Mouse (Mus musculus) embryonic facial prominence, embryonic 14.5 days (tissue): ENCODE measurements around the gene Atg14. TPM values are rescaled to one million over a fixed set of nuclear protein-coding genes. Genes with fewer than 3 reads are reported as not detected.
"Not testable (repeated sequence)": the region's sequence is repeated elsewhere in the genome, so short reads cannot be mapped to it uniquely, and the experiment has no call there.

ENCODE experiments used
- ATAC-seq: fragments of 200-750 bp; cut with Nextera tagmentation; 2 replicates; pipeline ENCODE4 v1.8.0; 2017; ENCODE audit warnings: low read depth, moderate number of reproducible peaks, moderate TSS enrichment
- DNase-seq: peaks from one replicate; pipeline ENCODE4 v3.0.0-alpha.2; 2015; ENCODE audit warnings: low spot score
- H3K27ac ChIP-seq: fragments of 300-500 bp; sonication (generic); replicated peaks from 2 replicates; pipeline ENCODE4 v1.5.1; 2014; ENCODE audit warnings: low read depth, mild to moderate bottlenecking, low read length, moderate library complexity
- H3K27me3 ChIP-seq: fragments of 300-500 bp; sonication (generic); replicated peaks from 2 replicates; pipeline ENCODE4 v1.6.1; 2014; ENCODE audit warnings: low read length; ENCODE audit not compliant: control insufficient read depth, insufficient read depth
- H3K36me3 ChIP-seq: fragments of 300-500 bp; sonication (generic); 2 replicates; pipeline ENCODE4 v1.6.1; 2014; ENCODE audit warnings: low read length, mixed read lengths; ENCODE audit not compliant: control insufficient read depth, insufficient read depth
- H3K4me1 ChIP-seq: fragments of 300-500 bp; sonication (generic); 2 replicates; pipeline ENCODE4 v1.6.1; 2014; ENCODE audit warnings: antibody characterized with exemption, low read length; ENCODE audit not compliant: control insufficient read depth, insufficient read depth
- H3K4me2 ChIP-seq: fragments of 300-500 bp; sonication (generic); 2 replicates; pipeline ENCODE4 v1.6.1; 2014; ENCODE audit warnings: low read depth, mild to moderate bottlenecking, low read length, moderate library complexity, mixed read lengths
- H3K4me3 ChIP-seq: fragments of 300-500 bp; sonication (generic); 2 replicates; pipeline ENCODE4 v1.5.1; 2014; ENCODE audit warnings: low read depth, mild to moderate bottlenecking, low read length
- H3K9ac ChIP-seq: fragments of 300-500 bp; sonication (generic); 2 replicates; pipeline ENCODE4 v1.6.1; 2014; ENCODE audit warnings: low read depth, mild to moderate bottlenecking, low read length, moderate library complexity, mixed read lengths
- H3K9me3 ChIP-seq: fragments of 300-500 bp; sonication (generic); 2 replicates; pipeline ENCODE4 v1.6.1; 2016; ENCODE audit warnings: low read length; ENCODE audit not compliant: control insufficient read depth
- WGBS: fragments of 180-500 bp; shearing (Covaris S2); extraction: QIAGEN DNeasy Blood & Tissue Kit; methylation state at CpG from one replicate; pipeline ENCODE4 v1.1.7; 2014; 5-methylcytosine and 5-hydroxymethylcytosine counted together
- polyA plus RNA-seq: library from polyadenylated mRNA; unstranded; fragments of >200 nt; fragmentation: Nextera tagmentation; extraction: Ambion mirVana; gene quantifications from 2 replicates; pipeline ENCODE4 v1.2.1, GENCODE M21; 2014

Gene Atg14
- polyA plus RNA-seq, 1 experiment from 2014 or later, result 12.5 TPM

DNA sequence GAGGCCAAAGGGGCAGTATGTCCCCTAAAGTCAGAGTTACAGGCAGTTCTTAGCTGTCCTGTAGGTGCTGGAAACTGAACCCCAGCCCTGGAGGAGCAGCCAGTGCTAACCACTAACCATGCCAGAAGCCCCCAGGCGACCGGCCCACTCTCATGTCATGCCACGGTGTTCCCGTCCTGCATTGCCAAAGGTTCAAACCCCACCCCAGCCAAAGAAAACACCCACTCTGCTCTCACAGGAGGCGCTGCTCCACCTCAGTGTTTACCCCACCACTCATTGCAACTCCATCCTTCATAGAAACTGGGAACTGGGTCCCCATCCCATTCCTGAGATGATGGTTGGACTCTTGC lies 36.3 kb downstream of the Atg14 start:
- Histone ChIP-seq H3K9ac (no peak overlapping the region), H3K9me3 (no peaks in the 10 kb centered on the region), H3K4me1 (0 out of 2 replicates have a peak, but pooled peaks cover 4% of the 10 kb centered on the region), H3K36me3 (0 out of 2 replicates have a peak, but pooled peaks cover 8% of the 10 kb centered on the region), H3K27me3 (no peaks in the 10 kb centered on the region), H3K27ac (no peak overlapping the region), H3K4me3 (no peak overlapping the region), H3K4me2 (no peak overlapping the region)
- DNase-seq (no peak), ATAC-seq (no peak)
- WGBS, result 85% methylated on average over 5 of the region's 5 CpGs

DNA sequence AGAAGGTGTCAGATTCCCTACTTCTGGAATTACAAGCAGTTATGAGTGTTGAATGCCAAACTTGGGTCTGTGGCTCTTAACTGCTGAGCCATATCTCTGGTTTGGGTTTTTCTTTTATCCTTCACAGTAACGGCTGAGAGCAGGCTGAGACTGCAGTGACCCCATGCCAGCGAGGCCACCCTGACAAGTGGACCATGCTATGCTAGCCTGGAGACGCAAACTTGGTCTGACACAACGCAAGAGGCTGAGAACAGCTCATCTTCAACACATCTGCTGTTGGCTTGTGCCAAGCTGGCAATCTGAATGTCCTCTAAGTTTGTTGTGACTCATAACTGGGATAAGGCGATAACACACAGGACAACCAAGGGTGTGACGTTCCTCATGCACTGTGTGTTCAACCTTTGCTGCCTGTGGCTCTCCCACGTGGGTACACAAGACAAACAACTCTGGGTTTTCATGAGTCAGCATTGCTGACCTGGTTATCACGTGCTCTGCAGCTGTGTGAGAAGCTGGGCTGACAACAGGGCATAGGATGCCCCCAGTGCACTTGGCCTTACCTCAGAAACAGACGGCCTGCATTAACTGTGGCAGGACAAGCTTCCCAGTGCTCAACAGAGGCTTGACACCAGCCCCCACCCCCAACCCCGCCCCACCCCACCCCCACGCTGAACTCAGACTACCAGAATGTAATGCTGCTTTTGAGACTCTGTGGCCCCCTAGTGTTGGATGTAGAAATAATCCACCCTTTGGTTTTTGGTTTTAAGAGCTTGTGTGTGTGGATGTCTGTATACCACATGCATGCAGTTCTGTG lies 36.9 kb downstream of the Atg14 start:
- 32% methylated on average over 11 of the region's 11 CpGs for WGBS
- H3K9me3 ChIP-seq, result no peaks in the 10 kb centered on the region
- H3K27ac ChIP-seq, result no peak overlapping the region
- H3K4me3 ChIP-seq, result no peak overlapping the region
- 0 out of 2 replicates have a peak, but pooled peaks cover 4% of the 10 kb centered on the region for H3K4me1 ChIP-seq
- ATAC-seq (peak; percentile 76), DNase-seq (peak; percentile 65)
- H3K4me2 ChIP-seq, result peak overlapping the region; percentile 14; the same call in 1 of the 2 replicates
- peak overlapping the region; percentile 16; the same call in 1 of the 2 replicates for H3K9ac ChIP-seq
- no peaks in the 10 kb centered on the region for H3K27me3 ChIP-seq
- H3K36me3 ChIP-seq, result 0 out of 2 replicates have a peak, but pooled peaks cover 8% of the 10 kb centered on the region

DNA sequence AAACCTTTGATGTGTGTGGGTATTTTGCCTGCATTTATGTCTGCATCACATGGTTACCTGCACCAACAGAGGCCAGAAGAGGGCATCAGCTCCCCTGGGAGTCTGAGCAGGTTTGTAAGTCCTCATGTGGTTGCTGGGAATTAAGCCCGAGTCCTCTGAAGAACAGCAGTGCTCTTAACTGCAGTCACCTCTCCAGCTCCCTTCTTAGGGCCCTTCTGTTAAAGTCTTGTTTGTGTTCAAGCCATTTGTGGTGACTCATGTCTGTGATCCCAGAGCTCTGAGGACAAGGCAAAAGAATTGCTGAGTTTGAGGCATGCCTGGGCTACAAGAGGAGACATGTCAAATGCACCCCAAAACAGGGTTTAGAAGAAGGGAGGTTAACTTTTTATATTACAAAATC lies 38.0 kb downstream of the Atg14 start:
- H3K4me2 ChIP-seq, result no peak overlapping the region
- no peak overlapping the region for H3K4me3 ChIP-seq
- no peaks in the 10 kb centered on the region for H3K27me3 ChIP-seq
- H3K36me3 ChIP-seq, result 0 out of 2 replicates have a peak, but pooled peaks cover 8% of the 10 kb centered on the region
- H3K4me1 ChIP-seq, result 0 out of 2 replicates have a peak, but pooled peaks cover 4% of the 10 kb centered on the region
- ATAC-seq (no peak), DNase-seq (no peak)
- H3K27ac ChIP-seq, result no peak overlapping the region
- 65% methylated on average over 1 of the region's 1 CpGs for WGBS
- no peak overlapping the region for H3K9ac ChIP-seq
- H3K9me3 ChIP-seq, result no peaks in the 10 kb centered on the region

DNA sequence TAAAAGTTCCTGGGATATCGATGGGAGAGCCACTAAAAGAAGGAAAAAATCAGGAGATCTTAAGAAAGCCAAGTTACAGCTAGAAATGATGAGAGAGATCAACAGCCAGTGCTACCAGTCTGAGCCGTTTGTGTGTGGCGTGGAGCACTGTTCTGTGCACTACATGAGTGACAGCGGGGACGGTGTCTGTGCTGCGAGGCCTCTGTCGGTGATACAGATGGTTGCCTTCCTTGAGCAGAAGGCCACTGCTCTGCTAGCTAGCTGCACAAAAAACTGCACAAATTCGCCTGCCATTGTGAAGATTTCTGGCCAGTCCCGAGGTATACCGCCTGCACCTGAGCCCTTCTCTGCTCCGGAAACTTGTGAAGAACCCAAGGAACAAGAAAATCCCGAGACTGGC lies 40.9 kb downstream of the Atg14 start:
- not testable (repeated sequence) for H3K9me3 ChIP-seq, H3K27me3 ChIP-seq, DNase-seq, H3K36me3 ChIP-seq, ATAC-seq, H3K4me2 ChIP-seq, H3K4me3 ChIP-seq, H3K4me1 ChIP-seq, H3K9ac ChIP-seq, H3K27ac ChIP-seq
- WGBS, result 94% methylated on average over 10 of the region's 12 CpGs

DNA sequence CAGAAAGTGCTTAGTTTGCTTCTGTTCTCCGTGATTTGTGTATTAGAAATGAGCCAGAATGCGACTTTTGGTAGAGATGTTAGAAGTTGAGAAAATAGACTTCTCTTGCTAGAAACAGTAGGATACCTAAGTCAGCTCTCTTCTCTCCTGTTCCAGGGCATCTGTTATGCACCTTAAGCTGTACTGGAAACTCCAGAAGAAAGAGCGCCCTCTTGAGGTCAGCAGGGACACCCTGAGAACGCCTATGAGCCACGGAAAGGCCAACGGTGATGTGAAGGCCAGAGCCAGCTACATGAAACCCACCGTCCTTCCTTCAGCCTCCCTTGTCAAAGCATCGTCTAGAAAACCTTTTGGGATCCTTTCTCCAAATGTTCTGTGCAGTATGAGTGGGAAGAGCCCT lies 41.4 kb downstream of the Atg14 start:
- WGBS, result 37% methylated on average over 8 of the region's 8 CpGs

DNA sequence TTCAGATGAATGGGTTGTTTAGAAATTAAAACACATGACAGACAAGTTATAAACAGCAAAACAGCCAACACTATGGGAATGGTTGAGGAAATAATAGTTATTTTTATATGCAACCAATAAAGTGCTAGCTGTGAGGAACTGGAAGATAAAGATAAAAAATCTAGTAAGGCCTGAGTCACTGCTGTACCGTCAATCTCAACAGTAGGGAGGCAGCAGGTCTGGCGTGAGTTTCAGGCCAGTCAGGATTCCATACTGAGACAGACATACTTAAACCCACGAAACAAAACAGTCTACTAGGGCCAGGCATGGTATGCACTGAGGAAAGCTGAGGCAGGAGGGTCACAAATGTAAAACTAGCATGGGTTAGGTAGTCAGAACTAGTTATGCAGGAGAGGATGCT lies 42.2 kb downstream of the Atg14 start:
- Histone ChIP-seq H3K4me2 (no peak overlapping the region), H3K27me3 (no peaks in the 10 kb centered on the region), H3K4me3 (no peak overlapping the region), H3K9ac (no peak overlapping the region), H3K27ac (no peak overlapping the region), H3K4me1 (no peaks in the 10 kb centered on the region), H3K36me3 (0 out of 2 replicates have a peak, but pooled peaks cover 8% of the 10 kb centered on the region), H3K9me3 (no peaks in the 10 kb centered on the region)
- no peak for DNase-seq
- no peak for ATAC-seq
- 82% methylated on average over 3 of the region's 3 CpGs for WGBS

More for the DNA sequence above, 41.4 kb downstream of the Atg14 start:
- Histone ChIP-seq H3K4me1 (0 out of 2 replicates have a peak, but pooled peaks cover 4% of the 10 kb centered on the region), H3K4me2 (no peak overlapping the region), H3K27me3 (no peaks in the 10 kb centered on the region), H3K9me3 (no peaks in the 10 kb centered on the region), H3K9ac (no peak overlapping the region), H3K27ac (no peak overlapping the region), H3K4me3 (no peak overlapping the region), H3K36me3 (0 out of 2 replicates have a peak, but pooled peaks cover 8% of the 10 kb centered on the region)
- DNase-seq (peak; percentile 77), ATAC-seq (0 out of 2 replicates have a peak, but pooled peaks have one; percentile 31)

DNA sequence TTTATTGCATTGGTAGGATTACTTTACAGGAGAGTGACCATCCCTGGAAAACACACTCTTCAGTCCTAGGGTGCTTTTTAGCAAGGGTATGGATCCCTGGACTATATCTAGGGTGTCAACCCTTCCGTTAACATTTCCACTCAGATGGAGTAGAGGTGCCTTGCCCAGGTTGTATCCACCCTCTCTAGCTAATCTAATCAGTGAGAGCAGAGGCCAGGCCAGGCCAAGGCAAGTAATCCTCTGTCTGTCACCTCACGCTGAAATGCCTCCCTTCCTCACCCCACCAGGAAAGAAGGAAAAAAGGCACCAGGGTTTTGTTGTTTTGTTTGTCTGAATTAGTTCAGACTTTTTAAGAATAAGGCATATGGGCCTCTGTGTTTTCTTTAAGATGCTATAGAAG lies 42.6 kb downstream of the Atg14 start:
- Histone ChIP-seq H3K27me3 (no peaks in the 10 kb centered on the region), H3K9ac (no peak overlapping the region), H3K4me3 (no peak overlapping the region), H3K4me2 (no peak overlapping the region), H3K9me3 (no peaks in the 10 kb centered on the region), H3K4me1 (no peaks in the 10 kb centered on the region), H3K36me3 (0 out of 2 replicates have a peak, but pooled peaks cover 5% of the 10 kb centered on the region), H3K27ac (no peak overlapping the region)
- DNase-seq (no peak), ATAC-seq (no peak)
- WGBS, result 80% methylated on average over 2 of the region's 2 CpGs

DNA sequence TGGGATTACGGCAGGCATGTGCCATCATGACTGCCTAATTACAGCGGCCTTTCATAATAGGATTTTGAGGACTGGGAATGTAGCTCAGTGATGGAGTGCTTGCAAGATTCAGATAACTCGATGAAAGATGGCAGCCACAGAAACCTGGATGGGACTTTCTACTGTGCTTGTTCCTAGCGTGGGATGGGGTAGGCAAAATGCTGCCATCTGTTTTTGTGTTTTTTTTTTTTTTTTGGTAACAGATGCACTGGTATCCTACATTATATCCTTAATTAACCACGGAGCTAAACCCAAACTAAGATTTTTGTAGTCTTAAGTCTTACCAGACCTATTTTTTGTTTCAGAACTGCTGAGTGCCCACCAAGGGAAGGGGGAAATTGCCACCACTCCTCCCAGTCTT lies 44.6 kb downstream of the Atg14 start:
- DNase-seq (no peak), ATAC-seq (no peak; the same call in 1 of the 2 replicates)
- no peak overlapping the region for H3K4me2 ChIP-seq
- no peak overlapping the region for H3K9ac ChIP-seq
- H3K4me1 ChIP-seq, result no peaks in the 10 kb centered on the region
- H3K4me3 ChIP-seq, result no peak overlapping the region
- no peaks in the 10 kb centered on the region for H3K27me3 ChIP-seq
- H3K9me3 ChIP-seq, result no peaks in the 10 kb centered on the region
- no peak overlapping the region for H3K27ac ChIP-seq
- WGBS, result 69% methylated on average over 5 of the region's 5 CpGs
- no peaks in the 10 kb centered on the region for H3K36me3 ChIP-seq

DNA sequence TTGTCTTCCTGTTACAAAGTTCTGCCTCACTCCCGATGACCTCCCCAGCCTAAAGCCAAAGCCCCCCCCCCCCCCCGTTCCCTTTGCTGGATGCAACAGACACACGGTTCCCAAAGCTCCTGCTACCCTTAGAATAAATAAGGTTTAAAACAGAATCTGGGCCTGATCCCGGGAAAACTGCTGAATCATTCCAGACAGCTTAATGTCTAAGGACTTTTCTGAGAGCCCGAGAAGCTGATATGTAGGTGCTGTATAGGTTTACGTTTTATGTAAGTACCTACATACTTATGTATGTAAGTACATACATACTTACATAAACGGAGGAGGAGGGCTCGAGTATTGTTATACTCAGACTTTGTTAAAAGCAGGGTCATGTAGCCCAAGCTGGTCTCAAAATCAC lies 45.1 kb downstream of the Atg14 start:
- Histone ChIP-seq H3K4me3 (no peak overlapping the region), H3K4me1 (no peaks in the 10 kb centered on the region), H3K27me3 (no peaks in the 10 kb centered on the region), H3K27ac (no peak overlapping the region), H3K9me3 (no peaks in the 10 kb centered on the region), H3K36me3 (no peaks in the 10 kb centered on the region), H3K4me2 (no peak overlapping the region), H3K9ac (no peak overlapping the region)
- no peak for ATAC-seq
- WGBS, result 71% methylated on average over 8 of the region's 8 CpGs
- no peak for DNase-seq
